Mouse (Mus musculus): Measurements from ENCODE around the gene Hsd11b1.

DNA sequence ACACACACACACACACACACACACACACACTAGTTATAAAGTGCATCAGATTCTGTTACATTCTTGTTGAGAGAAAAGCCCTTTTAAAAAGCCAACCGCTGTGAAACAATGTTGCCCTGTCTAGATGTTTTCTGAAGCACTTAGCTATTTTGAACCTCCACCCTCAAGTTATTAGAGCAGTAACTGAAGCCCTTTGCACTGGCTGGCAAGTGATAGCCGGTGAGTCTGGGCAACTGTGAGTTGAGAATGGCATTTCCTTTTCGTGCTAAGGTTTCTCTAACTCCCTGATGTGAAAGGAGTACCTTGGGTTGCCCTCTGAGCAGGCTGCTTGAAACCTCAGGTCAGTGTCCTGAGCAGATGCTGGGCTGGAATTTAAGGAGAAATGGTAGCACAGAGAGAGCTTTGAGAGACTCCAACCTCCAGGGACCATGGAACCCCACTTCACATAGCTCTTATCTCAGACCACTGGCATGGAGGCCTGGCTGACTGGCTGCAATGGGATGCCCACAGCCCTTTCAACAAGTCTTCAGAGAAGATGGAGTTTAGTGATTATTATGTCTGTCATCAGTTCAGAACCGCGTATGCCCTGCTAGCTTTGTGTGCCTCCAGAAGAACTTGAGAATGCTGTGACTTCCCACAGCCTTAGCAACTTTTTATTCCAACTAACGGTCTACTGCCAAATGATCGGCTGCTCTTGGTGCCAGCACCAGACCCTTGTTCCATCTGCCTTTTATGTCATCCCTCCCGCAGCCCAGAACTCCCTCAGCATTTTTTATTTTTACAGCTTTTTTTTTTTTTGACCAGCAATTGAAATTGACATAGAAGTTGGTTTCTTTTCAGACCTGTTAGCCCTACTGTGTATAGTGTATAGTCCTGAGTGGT, 608 bp downstream of the Hsd11b1 start:
- TF ChIP-seq POLR2A (IDR thresholded peaks at IDR 0.05; ENCODE audit: low read depth, low read length) (no peak), CTCF (IDR thresholded peaks at IDR 0.05; ENCODE audit: extremely low read depth, insufficient read length, insufficient replicate concordance, low read depth, low read length) (no peak)
